Mouse (Mus musculus) lung, postnatal 25 days (tissue): ENCODE measurements around the gene Uggt1.

Experiments
- DNase-seq: peaks from one replicate; pipeline ENCODE4 v3.0.0; 2022; ENCODE audit warnings: low spot score

The Uggt1 gene

DNA sequence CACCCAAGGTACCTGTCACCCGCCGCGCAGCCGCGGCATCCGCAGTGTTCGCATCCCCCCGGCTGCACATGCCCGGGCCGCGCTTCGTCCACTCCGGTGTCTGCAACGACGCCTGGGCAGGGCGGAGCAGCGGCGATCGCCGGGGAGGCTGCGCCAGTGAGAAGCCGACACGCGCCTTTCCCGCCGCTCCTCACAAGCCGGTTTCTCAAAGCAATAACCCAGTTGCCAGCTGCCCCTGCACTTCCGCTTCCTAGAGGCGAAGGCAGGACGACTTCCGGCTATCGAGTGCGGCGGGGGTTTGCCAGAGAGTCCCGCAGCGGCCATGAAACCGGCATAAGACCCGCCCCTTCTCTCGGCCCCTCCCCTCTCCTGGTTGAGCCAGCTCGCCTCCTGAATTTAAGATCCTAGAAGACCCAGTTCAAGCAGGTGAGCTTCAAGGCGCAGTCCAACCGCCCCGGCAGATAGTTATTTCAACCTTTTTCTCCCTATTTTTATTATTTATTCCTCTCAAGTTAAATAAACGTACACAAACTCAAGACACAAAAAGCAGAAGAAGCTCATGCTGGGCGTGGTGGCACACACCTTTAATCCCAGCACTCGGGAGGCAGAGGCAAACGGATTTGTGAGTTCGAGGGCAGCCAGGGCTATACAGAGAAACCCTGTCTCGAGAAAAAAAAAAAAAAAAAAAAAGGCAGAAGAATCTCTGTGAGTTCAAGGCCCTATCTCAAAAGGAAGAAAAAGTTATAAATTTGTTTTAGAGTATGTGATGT is at the start of gene Uggt1:
TSS of gene Uggt1 (minus strand) at position 663 of the 770 bp plus-strand sequence.
- peak; percentile 96 for DNase-seq

DNA sequence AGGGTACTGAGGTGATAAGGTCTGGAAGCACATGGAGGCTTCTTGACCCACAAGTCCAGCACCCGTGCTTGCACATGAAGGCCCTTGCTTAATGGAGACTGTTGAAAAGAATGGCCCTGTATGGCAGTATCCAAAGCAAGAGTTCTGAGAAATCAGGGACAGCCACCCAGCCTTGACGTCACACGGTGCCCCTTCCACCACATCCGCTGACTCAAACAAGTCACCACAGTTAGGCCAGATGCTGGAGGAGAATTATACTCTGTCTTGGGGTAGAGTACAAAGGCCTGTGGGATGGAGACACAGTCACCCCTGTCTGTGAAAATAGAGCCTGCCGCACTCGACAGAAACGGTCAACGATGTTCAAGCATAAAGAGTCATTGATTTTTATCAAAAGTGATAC is 49.0 kb upstream of the Uggt1 start:
- DNase-seq = no peak

DNA sequence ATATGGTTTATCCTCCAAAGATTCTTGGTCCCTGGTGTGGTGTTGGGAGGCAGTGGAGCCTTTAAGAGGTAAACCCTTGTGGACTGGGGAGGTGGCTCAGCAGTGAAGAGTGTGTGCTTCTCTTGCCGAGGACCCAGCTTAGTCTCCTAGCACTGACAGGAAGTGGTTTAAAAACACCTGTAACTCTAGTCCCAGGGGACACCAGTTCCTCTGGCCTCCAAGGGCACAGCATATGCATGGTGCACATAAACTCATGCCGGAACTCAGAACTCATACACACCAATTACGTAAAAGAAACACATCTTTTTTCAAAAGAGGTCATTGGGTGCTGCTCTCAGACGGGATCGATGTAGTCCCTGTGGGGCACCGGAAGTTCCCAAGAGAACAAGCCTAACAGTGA is 37.3 kb upstream of the Uggt1 start:
- peak; percentile 37 for DNase-seq

- no peak for DNase-seq
These were observed 36.4 kb upstream of the Uggt1 start for GRCm38 (mm10) chr1:36280938-36281337.

- DNase-seq = peak; percentile 84
These were observed 34.7 kb upstream of the Uggt1 start for GRCm38 (mm10) chr1:36279202-36279601.

GRCm38 (mm10) chr1:36277267-36278060 is 32.9 kb upstream of the Uggt1 start:
- DNase-seq = peak; percentile 83

GRCm38 (mm10) chr1:36275635-36276389 is 31.3 kb upstream of the Uggt1 start:
- DNase-seq = no peak

GRCm38 (mm10) chr1:36274455-36274854 is 29.9 kb upstream of the Uggt1 start, which contains the start of gene Neurl3:
Gene Neurl3 (minus strand): TSS chr1:36274679.
- DNase-seq = no peak

GRCm38 (mm10) chr1:36273288-36273687 is 28.8 kb upstream of the Uggt1 start:
- peak; percentile 79 for DNase-seq

DNA sequence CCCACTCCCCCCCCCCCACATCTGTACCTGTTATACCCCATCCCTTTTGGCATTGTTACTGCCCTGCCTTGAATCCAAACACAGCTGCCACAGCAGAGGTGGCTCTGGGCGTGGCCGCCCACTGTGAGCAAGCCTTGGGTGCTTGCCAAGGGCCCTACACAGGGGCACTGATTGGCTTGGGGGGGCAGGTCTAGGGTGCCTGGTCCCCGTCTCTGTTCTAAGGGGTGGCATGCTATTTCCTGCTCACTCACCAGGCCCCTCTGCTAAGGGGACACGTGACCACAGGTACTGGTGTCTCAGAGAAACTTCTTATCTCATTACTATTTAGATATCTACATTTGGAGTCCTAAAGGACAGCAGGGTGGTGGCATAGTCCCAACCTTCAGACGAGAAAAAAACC is 28.0 kb upstream of the Uggt1 start:
- peak; percentile 67 for DNase-seq

DNA sequence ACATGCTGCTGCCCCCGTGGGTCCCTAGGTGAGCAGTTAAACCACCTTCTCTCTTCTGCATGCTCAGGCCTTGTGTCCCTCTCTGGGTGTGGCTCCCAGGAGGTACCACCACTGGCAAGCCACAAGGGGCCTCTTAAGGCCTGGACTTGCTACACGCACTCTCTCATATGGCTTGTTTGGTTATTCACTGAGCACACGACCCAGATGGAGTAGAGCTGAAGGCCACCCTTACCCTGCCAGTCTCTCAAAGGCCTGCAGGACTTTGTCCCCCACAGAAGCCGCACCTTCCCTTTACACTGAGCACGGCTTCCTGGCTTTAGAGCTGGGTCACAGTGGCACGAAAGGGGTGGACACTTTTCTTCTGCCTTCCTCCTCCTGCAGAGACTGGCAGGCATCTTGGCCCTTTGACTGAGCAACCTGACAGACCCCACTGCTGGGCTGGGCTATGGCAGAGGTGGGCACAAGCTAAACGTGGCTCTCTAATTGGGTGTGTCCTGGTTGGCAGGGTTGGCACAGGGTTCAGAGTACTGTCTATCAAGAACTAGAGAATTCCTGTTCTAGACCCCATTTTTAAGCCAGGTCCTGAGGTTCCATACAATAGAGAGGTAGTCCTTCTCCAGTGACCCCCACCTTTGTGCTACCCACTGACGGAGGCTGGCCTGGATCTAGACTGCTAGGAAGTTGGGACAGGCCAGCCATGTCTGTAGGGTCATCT is 27.2 kb upstream of the Uggt1 start:
- DNase-seq = no peak

- peak; percentile 36 for DNase-seq
These were observed 26.1 kb upstream of the Uggt1 start for GRCm38 (mm10) chr1:36270666-36271065.

DNA sequence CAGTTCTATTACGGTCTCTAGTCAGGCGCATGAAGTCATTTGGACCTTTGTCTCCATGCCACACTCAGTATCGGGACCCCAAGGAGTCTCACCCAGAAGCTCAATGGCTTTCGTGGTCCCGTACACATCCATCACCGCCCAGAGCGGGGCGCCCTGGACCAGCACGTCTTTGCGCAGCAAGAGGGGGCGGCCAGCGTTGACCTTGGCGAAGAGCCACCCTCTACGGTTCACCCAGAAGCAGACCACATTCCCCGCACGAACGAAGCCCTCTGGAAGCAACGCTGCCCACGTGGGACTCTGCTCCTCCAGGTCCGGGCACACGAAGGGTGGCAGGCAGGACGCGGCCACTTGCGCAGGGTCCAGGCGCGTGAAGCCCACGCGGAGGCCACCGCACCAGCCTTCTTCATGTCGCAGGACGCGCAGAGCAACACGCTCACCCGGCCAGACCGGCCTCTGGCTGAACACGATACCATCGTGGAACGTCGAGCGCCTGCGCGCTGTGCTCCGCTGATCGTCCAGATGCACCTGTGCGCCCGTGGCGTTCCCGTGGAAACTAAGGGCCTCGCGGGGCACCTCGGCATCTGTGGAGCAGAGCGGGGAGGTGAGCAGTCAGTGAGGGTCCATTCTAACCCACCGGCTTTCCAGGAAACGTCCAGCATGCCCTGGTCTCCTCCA is 24.7 kb upstream of the Uggt1 start:
- DNase-seq = no peak

DNA sequence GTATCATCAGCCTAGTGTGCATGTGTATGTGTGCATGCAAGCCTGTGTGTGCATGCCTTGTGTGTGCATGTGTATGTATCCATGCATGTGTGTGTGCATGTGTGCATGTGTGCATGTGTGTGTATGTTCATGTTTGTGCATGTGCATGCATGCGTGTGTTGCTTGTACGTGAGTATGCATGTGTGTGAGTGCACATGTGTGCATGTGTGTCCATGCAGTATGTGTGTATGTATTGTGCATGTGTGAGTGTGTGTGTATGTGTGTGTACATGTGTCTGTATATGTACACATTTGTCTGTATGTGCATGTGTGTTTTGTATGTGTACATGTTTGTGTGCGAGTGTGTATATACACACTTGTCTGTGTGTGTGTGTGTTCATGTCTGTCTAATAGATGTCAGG is 23.1 kb upstream of the Uggt1 start:
- no peak for DNase-seq

- no peak for DNase-seq
These were observed 21.8 kb upstream of the Uggt1 start for GRCm38 (mm10) chr1:36266293-36266692.

DNA sequence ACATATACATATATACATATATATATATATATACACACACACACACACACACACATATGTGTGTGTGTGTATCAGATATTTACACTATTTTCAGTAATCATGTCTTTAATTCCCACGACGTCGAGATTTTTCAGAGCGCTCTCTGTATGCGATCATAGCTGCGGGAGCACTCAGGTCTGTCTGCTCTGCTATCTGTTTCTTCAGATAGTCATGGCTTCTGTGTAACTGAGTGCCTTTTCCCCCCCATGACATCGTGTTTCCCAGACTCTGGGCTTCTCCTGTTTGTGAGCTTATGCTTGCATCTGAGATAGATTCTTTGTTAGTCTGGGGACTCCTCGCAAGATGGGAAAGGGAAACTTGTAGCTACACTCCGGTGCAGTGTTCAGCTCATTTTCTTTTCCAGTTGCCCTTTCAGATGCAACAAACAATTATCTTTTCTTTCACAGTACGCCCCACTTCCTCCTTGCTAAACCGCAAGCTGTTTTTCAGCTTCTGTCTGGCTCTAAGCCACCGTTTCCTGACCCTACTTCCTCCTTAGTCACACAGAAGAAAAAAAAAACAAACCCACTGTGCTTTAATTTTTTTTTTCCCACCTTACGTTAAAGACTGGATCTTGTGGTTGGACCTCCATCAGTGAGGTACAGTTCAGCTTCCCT is 19.4 kb upstream of the Uggt1 start:
- peak; percentile 86 for DNase-seq

- peak; percentile 58 for DNase-seq
These were observed 17.4 kb upstream of the Uggt1 start for GRCm38 (mm10) chr1:36261708-36262504.

GRCm38 (mm10) chr1:36260418-36260817 is 15.9 kb upstream of the Uggt1 start:
- no peak for DNase-seq

DNA sequence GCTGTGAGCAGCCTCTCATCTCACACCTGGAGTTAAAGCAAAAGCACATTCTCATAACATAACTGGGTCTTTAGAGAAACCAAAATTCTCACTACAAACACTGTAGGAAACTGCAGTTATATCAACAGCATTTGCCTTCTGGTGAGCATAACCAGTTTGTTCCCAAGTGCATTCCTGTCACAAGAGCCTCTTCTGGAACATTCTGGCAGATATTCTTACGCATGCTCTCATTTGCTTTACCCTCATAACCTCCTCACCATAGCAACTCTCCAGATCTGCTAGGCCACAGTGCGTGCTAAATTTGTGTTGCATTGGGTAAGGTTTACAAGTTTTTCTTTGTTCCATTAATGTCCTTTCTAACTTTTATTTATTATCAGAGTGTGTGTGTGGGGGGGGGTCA is 14.8 kb upstream of the Uggt1 start:
- DNase-seq = no peak

DNA sequence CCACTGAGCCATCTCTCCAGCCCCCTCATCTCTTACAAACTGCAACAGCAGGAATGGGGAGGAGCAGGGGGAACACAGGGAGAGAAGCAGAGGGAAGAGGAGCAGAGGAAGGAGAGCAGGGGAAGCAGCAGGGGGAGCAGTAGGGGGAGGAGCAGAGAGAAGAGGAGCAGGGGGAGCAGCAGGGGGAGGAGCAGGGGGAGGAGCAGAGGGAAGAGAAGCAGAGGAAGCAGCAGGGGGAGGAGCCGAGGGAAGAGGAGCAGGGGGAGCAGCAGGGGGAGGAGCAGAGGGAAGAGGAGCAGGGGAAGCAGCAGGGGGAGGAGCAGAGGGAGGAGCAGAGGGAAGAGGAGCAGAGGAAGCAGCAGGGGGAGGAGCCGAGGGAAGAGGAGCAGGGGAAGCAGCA is 14.1 kb upstream of the Uggt1 start:
- DNase-seq = no peak
